Mouse (Mus musculus): ENCODE measurements around the gene Uba5. TPM values are rescaled to one million over a fixed set of nuclear protein-coding genes. Genes with fewer than 3 reads are reported as not detected.

The Uba5 gene
- 64.5 and 68.8 TPM in 2 replicates for polyA plus RNA-seq (2015; fragmentation: Nextera tagmentation; extraction: Ambion mirVana)

DNA sequence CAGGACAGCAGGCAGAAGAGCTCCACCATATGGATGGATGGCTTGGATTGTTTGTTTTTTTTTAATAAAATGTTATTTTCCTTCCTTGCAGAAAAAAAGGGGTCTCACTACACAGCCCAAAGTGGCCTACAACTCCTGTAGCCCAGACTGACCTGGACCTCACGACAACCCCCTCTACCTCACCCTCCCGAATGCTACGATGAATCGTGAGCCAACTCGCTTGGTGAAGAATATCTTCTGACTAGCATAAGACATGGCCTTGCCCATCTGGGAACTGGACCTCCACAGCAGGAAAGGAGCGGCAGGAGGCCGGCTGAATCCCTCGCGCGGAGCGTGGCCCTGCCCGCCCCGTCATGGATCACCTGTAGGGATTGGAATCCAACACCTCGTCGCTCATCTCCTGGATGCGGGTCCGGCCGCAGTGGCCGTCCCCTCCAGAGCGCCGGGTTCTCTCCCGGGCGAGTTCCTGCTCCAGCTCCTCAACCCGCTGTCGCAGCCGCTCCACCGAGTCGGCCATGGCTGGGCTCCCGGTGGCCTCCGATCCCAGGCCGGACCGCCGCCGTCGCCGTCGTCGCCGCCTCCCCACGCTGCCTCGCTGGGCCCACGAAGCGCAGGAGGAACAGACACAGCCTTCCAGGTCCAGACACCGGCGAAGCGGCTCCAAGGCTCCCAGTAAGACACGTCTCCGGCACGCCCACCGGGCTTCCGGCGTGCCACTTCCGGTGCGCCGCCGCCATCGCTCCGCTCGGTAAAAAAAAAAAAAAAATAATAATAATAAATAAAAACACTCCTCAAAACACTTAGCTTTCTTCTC, at the start of gene Uba5:
Gene Uba5, minus strand, starts transcription at position 705 of the 814 bp plus-strand sequence.
- peak; percentile 78 for ATAC-seq (replicated peaks)
- Histone ChIP-seq H3K27ac (replicated peaks) (peak within 1 kb of the TSS; percentile 78), H3K4me3 (peak within 1 kb of the TSS; percentile 93), H3K9ac (replicated peaks) (peak within 1 kb of the TSS; percentile 88), H3K4me2 (replicated peaks) (peak within 1 kb of the TSS; percentile 80), H3K9me3 (no peaks in the 10 kb centered on the region), H3K36me3 (peaks cover 17% of the 10 kb centered on the region), H3K27me3 (no peaks in the 10 kb centered on the region), H3K4me1 (peaks cover 20% of the 10 kb centered on the region)
- under 1% methylated on average over 59 of the region's 59 CpGs for WGBS

DNA sequence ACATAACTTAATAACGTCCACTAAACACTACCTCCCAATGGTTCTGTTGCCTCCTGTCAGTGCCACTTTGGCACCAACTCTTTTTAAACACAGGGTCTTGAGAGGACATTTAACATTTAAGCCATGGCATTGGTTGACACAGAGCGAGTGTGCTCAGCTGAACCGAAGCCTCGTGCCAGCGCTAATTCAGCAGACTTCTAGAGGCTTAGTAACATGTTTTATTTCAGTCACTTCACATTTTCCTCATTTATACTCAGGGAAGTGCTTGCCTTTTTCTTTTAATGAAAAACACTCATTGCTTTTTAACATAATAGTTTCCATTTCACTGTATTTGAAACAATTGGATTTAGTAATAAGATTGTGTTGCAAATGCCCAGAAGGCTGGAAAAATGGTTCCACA, 46.2 kb upstream of the Uba5 start:
- Histone ChIP-seq H3K36me3 (no peaks in the 10 kb centered on the region), H3K9ac (replicated peaks) (no peak overlapping the region), H3K4me3 (no peak overlapping the region), H3K4me1 (no peaks in the 10 kb centered on the region), H3K4me2 (replicated peaks) (no peak overlapping the region), H3K27me3 (no peaks in the 10 kb centered on the region), H3K27ac (replicated peaks) (no peak overlapping the region), H3K9me3 (no peaks in the 10 kb centered on the region)
- ATAC-seq (replicated peaks) = no peak
- 89% methylated on average over 5 of the region's 5 CpGs for WGBS

DNA sequence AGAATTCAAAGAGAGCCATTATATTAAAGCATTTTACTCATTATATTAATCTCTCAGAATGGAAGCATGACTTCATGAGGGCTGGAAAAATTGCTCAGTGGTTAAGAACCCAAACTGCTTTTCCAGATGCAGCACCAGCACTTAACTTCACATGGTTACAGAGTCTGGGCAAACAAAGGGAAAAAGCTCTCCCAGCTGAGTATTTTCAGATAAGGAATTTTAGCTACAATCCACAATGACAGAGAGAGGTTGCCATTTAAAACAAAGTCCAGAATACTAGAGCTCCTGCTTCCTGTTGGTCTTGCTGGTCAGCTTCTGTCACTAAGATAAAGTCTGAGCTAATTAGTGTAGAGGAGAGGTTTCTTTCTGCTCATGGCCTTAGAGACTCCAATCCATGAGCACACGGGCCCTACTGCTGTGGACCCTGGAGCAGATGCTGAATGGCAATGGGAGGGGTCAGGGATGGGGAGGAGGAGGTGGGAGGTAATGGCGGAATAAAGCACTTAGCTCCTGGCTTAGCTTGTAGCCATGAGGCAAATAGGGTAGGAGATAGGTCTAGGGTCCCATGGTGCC, 45.7 kb upstream of the Uba5 start:
- no peak overlapping the region for H3K27ac ChIP-seq (replicated peaks)
- ATAC-seq (replicated peaks) = no peak
- WGBS = 67% methylated on average over 2 of the region's 2 CpGs

DNA sequence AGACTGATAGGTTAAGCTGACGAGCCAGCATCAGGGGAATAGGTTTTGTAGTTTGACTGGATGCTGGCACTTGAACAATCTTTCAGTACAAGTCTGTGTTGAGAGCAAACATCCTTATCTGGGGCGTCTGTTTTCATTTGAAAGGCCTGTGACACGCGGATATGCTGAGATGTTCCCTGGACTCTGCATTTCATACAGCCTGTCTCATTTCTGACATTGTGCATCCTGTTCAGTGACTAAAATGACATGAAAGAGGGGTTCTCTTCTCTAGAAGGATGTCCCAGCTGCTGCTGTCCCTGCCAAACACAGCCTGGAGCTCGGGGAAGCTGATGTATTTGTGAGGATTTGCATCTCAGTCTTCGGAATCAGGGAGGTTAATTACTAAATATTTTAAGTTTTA, 44.5 kb upstream of the Uba5 start:
- no peak for ATAC-seq (replicated peaks)
- no peak overlapping the region for H3K4me2 ChIP-seq (replicated peaks)
- WGBS = 82% methylated on average over 6 of the region's 6 CpGs
- H3K4me1 ChIP-seq = no peaks in the 10 kb centered on the region
- no peak overlapping the region for H3K4me3 ChIP-seq
- H3K27me3 ChIP-seq = no peaks in the 10 kb centered on the region
- H3K9me3 ChIP-seq = no peaks in the 10 kb centered on the region
- no peak overlapping the region for H3K27ac ChIP-seq (replicated peaks)
- no peak overlapping the region for H3K9ac ChIP-seq (replicated peaks)
- no peaks in the 10 kb centered on the region for H3K36me3 ChIP-seq

More for the DNA sequence above, 45.7 kb upstream of the Uba5 start:
- Histone ChIP-seq H3K9ac (replicated peaks) (no peak overlapping the region), H3K4me1 (no peaks in the 10 kb centered on the region), H3K4me3 (no peak overlapping the region), H3K9me3 (no peaks in the 10 kb centered on the region), H3K27me3 (no peaks in the 10 kb centered on the region), H3K4me2 (replicated peaks) (no peak overlapping the region), H3K36me3 (no peaks in the 10 kb centered on the region)

DNA sequence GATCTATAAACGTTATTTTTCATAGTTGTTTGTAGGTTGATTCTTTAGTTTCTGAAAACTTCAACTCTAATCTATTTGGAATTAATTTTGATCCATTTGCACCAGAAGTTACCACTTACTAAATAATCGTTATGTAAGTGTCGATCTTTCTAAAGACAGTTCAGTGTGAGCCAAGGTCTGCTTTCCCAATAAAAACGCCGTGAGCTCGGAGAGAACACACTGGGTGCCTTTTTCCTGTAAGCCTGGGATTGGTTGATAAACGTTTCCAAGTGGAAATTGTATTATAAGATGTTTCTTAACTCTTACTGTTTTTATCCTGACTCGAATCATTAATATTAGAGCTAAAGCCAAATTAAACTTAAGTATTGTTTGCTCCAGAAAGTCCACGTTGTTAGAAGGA, 44.0 kb upstream of the Uba5 start:
- H3K9me3 ChIP-seq = no peaks in the 10 kb centered on the region

DNA sequence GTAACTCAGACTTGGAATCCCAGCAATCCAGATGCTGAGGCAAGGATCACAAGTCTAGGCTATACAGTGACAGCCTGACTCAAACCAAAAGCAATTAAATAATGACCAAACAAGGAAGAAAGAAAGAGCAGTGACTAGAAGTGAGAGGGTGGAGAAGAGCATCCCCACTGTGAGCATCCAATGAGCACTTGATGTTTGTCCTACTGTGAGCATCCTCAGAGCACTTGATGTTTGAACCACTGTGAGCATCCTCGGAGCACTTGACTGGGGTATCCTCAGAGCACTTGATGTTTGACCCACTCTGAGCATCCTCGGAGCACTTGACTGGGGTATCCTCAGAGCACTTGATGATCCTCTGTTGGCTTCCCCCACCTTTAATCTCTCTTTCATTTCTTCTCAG, 42.1 kb upstream of the Uba5 start:
- Histone ChIP-seq H3K9ac (replicated peaks) (no peak overlapping the region), H3K9me3 (no peaks in the 10 kb centered on the region), H3K4me3 (no peak overlapping the region), H3K27ac (replicated peaks) (no peak overlapping the region), H3K36me3 (no peaks in the 10 kb centered on the region), H3K27me3 (no peaks in the 10 kb centered on the region), H3K4me1 (no peaks in the 10 kb centered on the region), H3K4me2 (replicated peaks) (no peak overlapping the region)
- no peak for ATAC-seq (replicated peaks)
- 85% methylated on average over 2 of the region's 2 CpGs for WGBS

More for the DNA sequence above, 44.0 kb upstream of the Uba5 start:
- Histone ChIP-seq H3K4me3 (no peak overlapping the region), H3K4me2 (replicated peaks) (no peak overlapping the region), H3K36me3 (no peaks in the 10 kb centered on the region), H3K27me3 (no peaks in the 10 kb centered on the region), H3K4me1 (no peaks in the 10 kb centered on the region), H3K9ac (replicated peaks) (no peak overlapping the region), H3K27ac (replicated peaks) (no peak overlapping the region)
- 85% methylated on average over 9 of the region's 9 CpGs for WGBS
- no peak for ATAC-seq (replicated peaks)

DNA sequence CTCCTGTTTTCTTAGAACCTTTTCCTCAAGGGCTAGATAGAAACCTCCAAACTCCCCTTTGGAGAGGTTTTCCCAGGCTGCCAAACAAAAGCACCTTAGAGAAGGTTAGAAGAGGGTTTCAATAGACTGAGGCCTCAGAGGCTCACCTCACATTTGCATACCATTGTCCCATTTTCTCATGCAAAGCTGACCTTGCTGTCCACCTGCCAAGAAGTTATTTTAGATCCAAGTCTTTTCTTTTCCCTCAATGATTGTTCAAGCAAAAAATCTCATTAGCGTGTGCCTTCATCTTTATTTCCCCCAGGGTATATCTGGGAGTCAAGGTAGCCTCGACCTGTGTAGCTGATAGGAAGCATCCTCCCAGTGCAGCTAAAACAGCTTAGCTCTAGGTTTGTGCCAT, 40.0 kb upstream of the Uba5 start:
- Histone ChIP-seq H3K9me3 (no peaks in the 10 kb centered on the region), H3K27me3 (no peaks in the 10 kb centered on the region), H3K4me2 (replicated peaks) (no peak overlapping the region), H3K36me3 (no peaks in the 10 kb centered on the region), H3K4me1 (no peaks in the 10 kb centered on the region), H3K4me3 (no peak overlapping the region), H3K27ac (replicated peaks) (no peak overlapping the region), H3K9ac (replicated peaks) (no peak overlapping the region)
- WGBS = 9% methylated on average over 2 of the region's 2 CpGs
- ATAC-seq (replicated peaks) = no peak

DNA sequence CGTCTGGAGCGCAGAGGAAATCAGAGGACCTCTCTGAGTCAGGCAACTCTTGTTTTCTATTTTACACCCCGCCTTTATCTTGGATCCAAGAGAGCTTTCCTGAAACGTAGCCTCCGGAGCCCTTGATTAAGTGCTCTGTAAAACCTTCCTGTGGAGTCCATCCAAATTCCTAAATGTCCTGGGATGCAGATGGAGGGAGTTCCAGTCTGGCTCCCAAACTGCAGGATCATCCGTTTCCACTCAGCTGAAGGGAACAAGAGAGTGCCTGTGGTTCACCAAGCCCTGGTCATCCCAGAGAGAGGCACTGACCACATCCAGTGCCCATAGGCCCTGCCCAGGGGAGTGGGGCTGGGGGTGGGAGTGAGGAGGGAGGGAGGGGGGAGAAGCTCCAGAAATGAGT, 39.4 kb upstream of the Uba5 start:
- Histone ChIP-seq H3K27me3 (no peaks in the 10 kb centered on the region), H3K9me3 (no peaks in the 10 kb centered on the region), H3K4me3 (no peak overlapping the region), H3K36me3 (no peaks in the 10 kb centered on the region), H3K27ac (replicated peaks) (no peak overlapping the region), H3K4me1 (no peaks in the 10 kb centered on the region), H3K4me2 (replicated peaks) (no peak overlapping the region), H3K9ac (replicated peaks) (no peak overlapping the region)
- ATAC-seq (replicated peaks) = no peak
- WGBS = 27% methylated on average over 6 of the region's 6 CpGs

DNA sequence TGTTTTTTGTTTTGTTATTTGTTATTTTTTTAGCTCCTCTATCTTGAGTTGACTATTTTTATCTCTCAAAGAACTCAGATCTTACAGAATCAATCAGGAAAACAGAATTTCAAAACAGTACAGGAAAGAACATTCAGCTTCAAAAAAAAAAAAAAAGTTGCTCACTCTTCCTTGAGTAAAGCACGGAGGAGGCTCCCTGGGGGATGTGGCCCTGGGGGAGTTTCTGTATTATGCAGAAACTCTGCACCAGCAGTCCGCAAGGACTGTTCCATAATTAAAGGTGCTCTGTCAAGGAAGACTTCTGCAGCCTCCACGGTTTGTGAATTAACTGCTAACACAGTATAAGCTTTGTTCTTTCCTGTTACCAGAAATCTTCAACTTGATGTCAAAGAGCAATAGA, 38.5 kb upstream of the Uba5 start:
- no peak for ATAC-seq (replicated peaks)
- H3K9me3 ChIP-seq = no peaks in the 10 kb centered on the region
- H3K4me3 ChIP-seq = no peak overlapping the region
- WGBS = 14% methylated on average over 3 of the region's 3 CpGs
- H3K4me1 ChIP-seq = no peaks in the 10 kb centered on the region
- H3K27ac ChIP-seq (replicated peaks) = no peak overlapping the region
- no peak overlapping the region for H3K9ac ChIP-seq (replicated peaks)
- no peak overlapping the region for H3K4me2 ChIP-seq (replicated peaks)
- H3K36me3 ChIP-seq = no peaks in the 10 kb centered on the region
- no peaks in the 10 kb centered on the region for H3K27me3 ChIP-seq

DNA sequence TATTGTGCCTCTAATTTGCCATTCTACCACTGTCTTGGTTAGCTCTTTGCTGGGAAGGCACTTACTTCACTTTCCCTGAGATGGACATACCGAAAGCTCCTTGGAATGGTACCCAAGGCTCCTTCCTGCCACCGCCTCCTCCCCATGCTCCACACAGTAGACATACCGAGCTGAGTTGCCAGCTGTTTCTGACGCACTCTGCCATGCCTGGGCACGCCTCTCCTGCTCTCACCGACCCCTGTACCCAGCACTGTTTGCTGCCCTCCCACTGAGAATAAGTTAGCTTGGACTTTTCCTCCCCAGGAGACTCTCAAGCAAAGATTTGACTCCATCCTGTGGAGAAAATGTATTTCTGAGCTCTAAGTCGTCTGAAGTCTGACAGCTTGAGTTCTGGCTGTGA, 37.9 kb upstream of the Uba5 start:
- Histone ChIP-seq H3K4me1 (no peaks in the 10 kb centered on the region), H3K27ac (replicated peaks) (no peak overlapping the region), H3K9me3 (no peaks in the 10 kb centered on the region), H3K36me3 (no peaks in the 10 kb centered on the region), H3K4me2 (replicated peaks) (no peak overlapping the region), H3K27me3 (no peaks in the 10 kb centered on the region), H3K4me3 (no peak overlapping the region), H3K9ac (replicated peaks) (no peak overlapping the region)
- ATAC-seq (replicated peaks) = no peak
- 60% methylated on average over 7 of the region's 7 CpGs for WGBS

DNA sequence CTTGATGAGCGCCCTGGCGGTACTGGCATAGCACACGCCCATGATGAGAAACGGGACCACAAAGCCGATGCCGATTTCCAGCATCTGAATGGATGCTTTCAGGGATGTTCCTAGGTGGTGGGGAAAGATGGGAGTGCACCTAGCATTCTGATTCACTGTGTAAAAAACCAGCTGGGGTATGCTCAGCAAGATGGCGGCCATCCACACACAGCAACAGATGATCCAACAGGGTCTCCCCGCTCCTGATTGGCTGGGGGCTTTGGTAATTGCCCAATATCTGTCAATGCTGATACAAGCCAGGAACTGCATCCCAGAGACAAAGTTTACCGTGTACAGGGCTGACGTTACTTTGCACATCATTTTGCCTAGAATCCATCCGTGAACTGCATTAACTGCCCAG, 36.1 kb upstream of the Uba5 start:
- Histone ChIP-seq H3K36me3 (no peaks in the 10 kb centered on the region), H3K9ac (replicated peaks) (no peak overlapping the region), H3K27me3 (no peaks in the 10 kb centered on the region), H3K4me3 (no peak overlapping the region), H3K9me3 (no peaks in the 10 kb centered on the region), H3K4me2 (replicated peaks) (no peak overlapping the region), H3K4me1 (no peaks in the 10 kb centered on the region), H3K27ac (replicated peaks) (no peak overlapping the region)
- WGBS = 93% methylated on average over 11 of the region's 11 CpGs
- no peak for ATAC-seq (replicated peaks)

DNA sequence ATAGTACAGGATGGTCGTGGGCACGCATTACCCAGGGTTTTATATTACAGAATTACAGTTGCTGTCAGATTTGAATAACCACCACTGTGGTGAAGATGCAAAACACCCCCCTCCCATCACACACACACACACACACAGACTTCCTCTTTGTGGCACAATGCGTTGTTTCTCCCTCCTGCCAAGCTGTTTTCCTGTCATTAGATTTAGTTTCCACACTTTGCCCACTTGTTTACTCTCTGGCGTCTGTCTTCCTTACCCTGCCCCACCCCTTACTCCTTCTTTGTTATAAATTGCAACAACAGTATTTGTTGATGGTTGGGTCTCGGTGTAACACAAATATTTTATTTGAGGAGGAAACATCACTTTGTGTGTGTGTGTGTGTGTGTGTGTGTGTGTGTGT, 35.3 kb upstream of the Uba5 start:
- H3K4me2 ChIP-seq (replicated peaks) = no peak overlapping the region
- no peaks in the 10 kb centered on the region for H3K9me3 ChIP-seq
- H3K27ac ChIP-seq (replicated peaks) = no peak overlapping the region
- H3K4me1 ChIP-seq = no peaks in the 10 kb centered on the region
- WGBS = 78% methylated on average over 5 of the region's 5 CpGs
- no peak overlapping the region for H3K4me3 ChIP-seq
- H3K36me3 ChIP-seq = no peaks in the 10 kb centered on the region
- H3K9ac ChIP-seq (replicated peaks) = no peak overlapping the region
- ATAC-seq (replicated peaks) = no peak
- no peaks in the 10 kb centered on the region for H3K27me3 ChIP-seq

DNA sequence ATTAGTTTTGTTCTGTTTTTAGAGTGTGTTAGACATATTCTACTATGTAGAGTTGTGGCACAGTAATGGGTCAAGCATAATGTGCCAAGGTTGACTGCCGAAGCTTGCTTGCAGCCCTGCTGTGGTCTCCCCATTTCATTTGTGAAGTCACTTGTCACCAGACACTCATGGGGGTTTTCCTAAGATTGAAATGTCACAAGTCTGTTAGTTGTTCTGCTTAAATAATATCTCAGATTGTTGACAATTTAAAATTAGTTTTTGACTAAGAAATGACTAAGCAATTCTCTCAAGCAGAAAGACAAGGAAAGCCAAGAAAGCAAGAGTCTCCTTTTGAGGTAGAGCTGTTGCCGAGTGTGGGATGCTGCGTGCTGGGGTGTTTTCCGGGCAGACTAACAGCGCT, 30.0 kb upstream of the Uba5 start:
- ATAC-seq (replicated peaks) = no peak
- no peaks in the 10 kb centered on the region for H3K9me3 ChIP-seq
- H3K9ac ChIP-seq (replicated peaks) = no peak overlapping the region
- no peaks in the 10 kb centered on the region for H3K36me3 ChIP-seq
- no peak overlapping the region for H3K27ac ChIP-seq (replicated peaks)
- 95% methylated on average over 5 of the region's 5 CpGs for WGBS
- H3K4me2 ChIP-seq (replicated peaks) = no peak overlapping the region
- 0 out of 2 replicates have a peak, but pooled peaks cover 5% of the 10 kb centered on the region for H3K4me1 ChIP-seq
- H3K27me3 ChIP-seq = no peaks in the 10 kb centered on the region
- no peak overlapping the region for H3K4me3 ChIP-seq

Data from forebrain, embryonic 15.5 days (tissue).